Mouse (Mus musculus) megakaryocyte, embryonic 14.5 days (primary cell): ENCODE measurements around the gene Morc1.

ENCODE experiments used
- FLI1 ChIP-seq: IDR thresholded peaks from 2 replicates; pipeline ENCODE4 v1.6.1; 2012; ENCODE audit warnings: low read length, inconsistent platforms, mixed read lengths
- GATA1 ChIP-seq: IDR thresholded peaks from 3 replicates; pipeline ENCODE4 v1.6.1; 2012; ENCODE audit warnings: mixed read lengths, low read length, inconsistent platforms, borderline replicate concordance

DNA sequence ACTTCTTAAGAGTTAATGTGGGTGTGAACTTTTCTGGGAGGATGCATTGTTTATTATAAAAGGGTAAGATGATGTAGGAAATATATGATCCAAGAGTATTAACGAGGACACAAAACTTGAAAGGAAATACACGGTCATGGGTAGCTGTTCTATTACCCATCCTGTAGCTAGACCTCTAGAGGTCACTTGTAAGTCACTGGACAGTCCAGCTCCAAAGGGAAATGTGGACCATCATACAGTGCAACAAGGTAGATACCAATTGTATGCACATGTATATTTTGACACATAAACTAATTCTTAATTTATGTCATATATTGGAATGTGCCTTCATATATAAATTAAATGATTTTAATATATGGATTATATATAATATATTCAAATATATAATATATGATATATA is 245.2 kb downstream of the Morc1 start:
- TF ChIP-seq GATA1 (no peak), FLI1 (no peak)
